Mouse (Mus musculus): Measurements from ENCODE around the gene Cotl1.

The Cotl1 gene

GRCm38 (mm10) chr8:119786871-119787270, 53.5 kb downstream of the Cotl1 start:
- DNase-seq (ENCODE audit: low spot score), result no peak

DNA sequence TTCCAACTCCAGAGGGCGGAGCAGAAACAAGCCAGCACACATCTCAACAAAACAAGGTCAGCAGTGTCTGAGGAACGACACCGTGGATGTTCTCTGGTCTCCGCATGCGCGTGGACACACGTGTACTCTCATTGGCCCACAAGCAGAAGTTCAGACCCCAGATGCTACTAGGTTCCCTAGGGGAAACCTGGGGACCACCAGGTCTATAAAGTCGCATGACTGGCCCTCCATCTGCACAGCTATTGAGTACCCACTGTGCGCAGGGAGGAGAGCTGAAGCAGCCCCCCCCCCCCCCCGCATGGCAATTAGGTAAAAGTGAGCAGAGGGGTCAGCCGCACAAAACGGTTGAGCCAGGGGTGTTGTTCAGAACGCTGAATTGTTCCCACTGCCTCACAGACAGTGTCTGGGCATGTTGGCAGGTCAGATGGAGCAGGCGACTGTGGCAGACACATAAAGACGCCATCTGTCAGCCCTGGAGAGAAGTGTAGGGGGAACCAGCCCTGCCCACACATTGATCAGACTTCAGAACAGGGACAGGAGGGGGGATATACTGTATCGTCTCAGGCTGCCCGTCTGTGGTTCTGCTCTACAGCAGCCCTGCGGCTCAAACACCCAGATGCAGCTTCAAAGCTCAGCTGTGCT, 54.5 kb downstream of the Cotl1 start:
- no peak for DNase-seq (ENCODE audit: low spot score)

- DNase-seq (ENCODE audit: low spot score), result no peak
Observed at GRCm38 (mm10) chr8:119784676-119785075, 55.7 kb downstream of the Cotl1 start.

- DNase-seq (ENCODE audit: low spot score), result no peak
Observed at GRCm38 (mm10) chr8:119784141-119784574, 56.2 kb downstream of the Cotl1 start.

- DNase-seq (ENCODE audit: low spot score), result no peak
Observed at GRCm38 (mm10) chr8:119783579-119783978, 56.8 kb downstream of the Cotl1 start.

GRCm38 (mm10) chr8:119782715-119783114, 57.6 kb downstream of the Cotl1 start:
- no peak for DNase-seq (ENCODE audit: low spot score)

DNA sequence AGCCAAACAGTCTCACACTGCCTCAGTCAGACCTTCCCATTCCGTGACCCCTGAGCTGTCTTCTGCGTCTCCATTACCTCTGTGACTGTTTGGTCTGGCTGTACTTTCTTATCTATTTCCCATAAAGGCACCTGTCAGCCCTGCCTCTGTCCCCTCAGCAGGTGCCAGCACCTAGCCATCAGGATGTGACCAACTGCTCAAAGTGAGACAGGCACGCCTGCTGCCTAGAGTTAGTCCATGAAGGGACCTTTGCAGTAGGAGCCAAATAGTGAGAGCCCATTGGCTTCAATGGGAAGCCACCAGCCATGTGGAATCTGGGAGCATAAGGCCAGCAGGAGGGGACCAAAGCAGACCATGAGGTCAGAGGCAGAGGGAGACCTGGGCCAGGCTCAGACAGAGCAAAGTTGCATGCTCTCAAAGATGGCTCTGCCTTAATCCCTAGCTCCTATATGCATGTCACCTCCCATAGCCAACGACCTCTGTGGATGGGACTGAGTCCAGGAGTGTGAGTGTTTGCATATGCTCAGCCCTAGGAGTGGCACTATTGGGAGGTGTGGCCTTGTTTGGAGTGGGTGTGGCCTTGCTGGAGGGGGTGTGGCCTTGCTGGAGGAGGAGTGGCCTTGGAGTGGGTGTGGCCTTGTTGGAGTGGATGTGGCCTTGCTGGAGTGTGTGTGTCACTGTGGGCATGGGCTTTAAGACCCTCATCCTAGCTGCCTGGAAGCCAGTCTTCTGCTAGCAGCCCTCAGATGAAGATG, 59.1 kb downstream of the Cotl1 start:
- DNase-seq (ENCODE audit: low spot score), result no peak

- no peak for DNase-seq (ENCODE audit: low spot score)
Observed at GRCm38 (mm10) chr8:119780402-119781049, 59.8 kb downstream of the Cotl1 start.

DNA sequence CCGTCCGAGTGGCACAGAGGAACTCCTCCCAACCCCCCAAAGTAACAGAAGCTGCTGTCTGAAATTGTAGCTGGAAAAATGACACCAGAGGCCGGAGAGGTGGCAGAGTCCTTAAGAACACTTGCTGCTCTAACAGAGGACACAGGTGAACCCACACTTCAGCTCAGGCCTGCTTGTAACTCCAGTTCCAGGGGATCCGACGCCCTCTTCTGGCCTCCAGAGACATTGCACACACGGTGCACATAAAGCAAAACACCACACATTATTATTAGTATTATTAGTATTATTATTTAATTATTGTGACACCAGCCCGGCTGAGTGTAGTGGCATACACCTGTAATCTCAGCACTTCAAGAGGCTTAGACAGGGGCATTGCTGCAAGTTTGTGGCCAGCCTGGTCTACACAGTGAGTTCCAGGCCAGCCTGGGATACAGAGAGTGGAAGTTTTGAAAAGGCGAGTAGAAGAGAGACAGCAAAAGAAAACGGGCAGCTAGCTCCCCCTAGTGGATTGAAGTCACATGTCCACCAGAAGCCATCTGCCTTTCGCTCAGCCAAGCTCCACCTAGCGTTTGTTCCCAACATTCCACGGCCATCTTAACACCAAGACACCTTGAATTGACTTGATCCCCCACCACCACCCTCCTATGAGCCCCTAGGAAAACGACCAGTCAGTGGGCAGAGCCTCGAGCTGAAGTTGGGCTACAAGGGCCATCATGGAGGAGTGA, 61.2 kb downstream of the Cotl1 start:
- peak; percentile 76 for DNase-seq (ENCODE audit: low spot score)

- peak; percentile 96 for DNase-seq (ENCODE audit: low spot score)
Observed at GRCm38 (mm10) chr8:119778263-119778662, 62.1 kb downstream of the Cotl1 start, which contains the start of gene Tldc1. Gene Tldc1 (minus strand): TSS chr8:119778416.

- DNase-seq (ENCODE audit: low spot score), result no peak
Observed at GRCm38 (mm10) chr8:119777765-119778164, 62.6 kb downstream of the Cotl1 start.

GRCm38 (mm10) chr8:119776668-119777245, 63.6 kb downstream of the Cotl1 start:
- no peak for DNase-seq (ENCODE audit: low spot score)

DNA sequence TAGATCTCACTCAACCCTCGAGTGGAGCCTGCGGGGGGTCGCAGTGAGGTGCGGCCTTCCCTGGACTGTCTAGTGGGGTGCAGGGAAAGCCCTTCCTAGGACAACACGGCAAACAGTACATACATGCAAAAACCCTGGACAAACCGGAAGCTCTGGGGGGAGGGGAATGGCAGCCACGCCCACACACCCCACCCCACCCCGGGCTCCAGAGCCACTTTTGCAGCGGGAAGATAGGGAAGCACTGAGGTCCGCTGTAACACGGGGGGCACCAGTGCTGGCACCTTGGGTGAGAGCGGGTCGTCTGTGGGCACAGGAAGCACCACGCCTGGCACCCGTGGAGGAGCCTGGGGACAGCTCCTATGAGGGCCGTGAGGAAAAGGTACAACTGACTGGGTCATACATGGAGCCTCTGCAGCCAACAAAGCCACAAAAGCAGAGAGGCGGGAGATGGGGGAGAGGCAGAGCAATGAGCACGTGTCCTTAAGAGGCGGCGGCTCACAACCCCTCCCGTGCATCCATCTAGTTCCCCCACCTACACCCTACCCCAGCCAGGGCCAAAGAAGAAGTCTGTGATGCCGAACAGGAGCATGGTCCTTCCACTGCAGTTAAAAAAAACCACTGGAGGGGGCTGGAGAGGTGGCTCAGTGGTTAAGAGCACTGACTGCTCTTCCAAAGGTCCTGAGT, 74.4 kb downstream of the Cotl1 start:
- DNase-seq (ENCODE audit: low spot score), result no peak

GRCm38 (mm10) chr8:119765311-119765710, 75.0 kb downstream of the Cotl1 start:
- no peak for DNase-seq (ENCODE audit: low spot score)

DNA sequence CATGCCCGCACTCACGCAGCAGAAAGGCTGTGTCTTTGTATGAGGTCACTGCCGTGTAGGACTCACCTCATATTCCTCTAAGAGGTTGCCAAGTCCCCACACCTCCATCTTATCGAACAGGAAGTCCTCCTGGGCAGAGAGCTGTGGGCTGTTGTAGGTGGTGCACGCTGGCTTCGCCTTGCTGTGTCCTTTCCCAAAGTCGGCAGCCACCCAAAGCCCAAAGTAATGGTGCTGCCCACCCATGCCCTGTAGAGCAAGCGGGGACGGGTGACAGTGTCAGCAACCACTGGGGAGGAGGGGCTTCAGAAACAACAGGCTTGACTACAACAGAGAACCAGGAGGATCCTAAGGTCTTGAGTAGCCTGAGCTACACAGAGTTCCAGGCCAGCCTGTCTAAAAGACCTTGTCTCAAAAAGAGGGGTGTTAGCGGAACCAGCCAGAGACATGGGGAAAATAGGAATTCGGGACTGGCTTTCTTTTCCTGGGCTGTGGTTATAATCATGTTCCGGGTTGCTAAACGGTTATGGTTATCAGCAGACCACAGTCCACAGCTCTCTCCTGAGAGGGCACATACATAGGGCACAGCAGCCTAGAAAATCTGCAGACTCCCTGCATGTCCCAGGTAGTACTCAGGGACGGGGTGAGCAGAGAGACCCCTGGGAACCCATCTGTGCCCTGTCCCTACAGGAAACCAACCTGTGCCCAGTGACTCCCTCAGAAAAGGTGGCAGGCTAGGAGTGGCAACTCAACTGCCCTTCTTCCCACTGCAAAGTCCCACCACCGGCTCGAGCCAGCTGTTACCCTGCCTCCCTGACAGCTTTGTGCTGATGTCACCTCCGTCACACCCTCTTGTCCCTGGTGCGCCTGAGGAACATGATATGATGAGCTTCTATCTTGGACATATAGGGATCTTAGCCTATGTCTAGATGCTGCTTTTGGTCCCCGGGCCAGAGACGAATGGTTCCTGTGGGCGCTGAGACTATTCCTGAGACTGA, 77.8 kb downstream of the Cotl1 start:
- no peak for DNase-seq (ENCODE audit: low spot score)

DNA sequence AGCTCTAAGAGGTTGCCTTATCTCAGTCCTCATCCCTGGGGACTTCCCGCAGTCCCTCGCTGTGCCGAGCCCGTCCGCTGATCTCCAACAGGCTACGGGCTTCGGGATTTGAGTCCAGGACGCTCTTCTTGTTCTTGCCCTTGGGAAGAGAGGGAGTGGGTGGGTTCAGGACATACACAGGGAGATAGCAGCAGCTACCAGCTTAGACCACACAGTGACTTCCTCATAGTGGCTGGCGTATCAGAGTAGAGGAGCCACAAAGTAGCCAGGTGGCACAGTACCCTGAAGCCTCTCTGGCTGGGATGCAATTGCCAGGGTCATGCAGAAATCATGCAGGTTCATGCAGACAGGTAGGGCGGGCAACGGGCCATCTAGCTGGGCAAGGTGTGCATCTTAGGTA, 78.7 kb downstream of the Cotl1 start:
- DNase-seq (ENCODE audit: low spot score), result no peak

All from testis, postnatal 14 days (tissue).